Mouse (Mus musculus) E14TG2a.4 (cell line): ENCODE results near the gene Proser2.
A peak's percentile ranks its signal among the peaks of the same experiment; 100 is the strongest.

Experiments used
- H3K27me3 ChIP-seq: 2 replicates; pipeline ENCODE4 v1.6.1; 2014; ENCODE audit warnings: low read length, control low read depth; ENCODE audit not compliant: insufficient read depth
- H3K36me3 ChIP-seq: 2 replicates; pipeline ENCODE4 v1.6.1; 2014; ENCODE audit warnings: low read length, control low read depth; ENCODE audit not compliant: insufficient read depth
- H3K4me1 ChIP-seq: replicated peaks from 2 replicates; pipeline ENCODE4 v1.6.1; 2014; ENCODE audit warnings: low read depth, low read length, control low read depth
- H3K4me3 ChIP-seq: replicated peaks from 2 replicates; pipeline ENCODE4 v1.5.1; 2014; ENCODE audit warnings: mild to moderate bottlenecking, low read length
- H3K9me3 ChIP-seq: 2 replicates; pipeline ENCODE4 v1.6.1; 2014; ENCODE audit warnings: low read length, control low read depth
- CTCF ChIP-seq: conservative IDR thresholded peaks from 2 replicates; pipeline ENCODE4 v1.5.1; 2014; ENCODE audit warnings: low read length
- NANOG ChIP-seq: IDR thresholded peaks from 2 replicates; pipeline ENCODE4 v1.6.1; 2014; ENCODE audit warnings: borderline replicate concordance, low read length, mixed read lengths
- POU5F1 ChIP-seq: IDR thresholded peaks from 2 replicates; pipeline ENCODE4 v1.6.1; 2014; ENCODE audit warnings: low read length, borderline replicate concordance

The Proser2 gene

GRCm38 (mm10) chr2:6142915-6143654 is 13.1 kb upstream of the Proser2 start:
- H3K9me3 ChIP-seq = no peaks in the 10 kb centered on the region
- no peak for TF ChIP-seq POU5F1
- no peak for TF ChIP-seq NANOG
- H3K4me3 ChIP-seq = no peak overlapping the region
- peaks cover 9% of the 10 kb centered on the region; the same call in 1 of the 2 replicates for H3K4me1 ChIP-seq
- peaks cover 2% of the 10 kb centered on the region; the same call in 1 of the 2 replicates for H3K27me3 ChIP-seq
- H3K36me3 ChIP-seq = no peaks in the 10 kb centered on the region

- H3K9me3 ChIP-seq = no peaks in the 10 kb centered on the region
- no peak for TF ChIP-seq POU5F1
- TF ChIP-seq CTCF = no peak
- TF ChIP-seq NANOG = no peak
- peaks cover 9% of the 10 kb centered on the region; the same call in 1 of the 2 replicates for H3K4me1 ChIP-seq
- no peaks in the 10 kb centered on the region; the same call in 1 of the 2 replicates for H3K27me3 ChIP-seq
- no peaks in the 10 kb centered on the region for H3K36me3 ChIP-seq
- no peak overlapping the region for H3K4me3 ChIP-seq
Observed at GRCm38 (mm10) chr2:6140572-6141161, 10.7 kb upstream of the Proser2 start.

- Histone ChIP-seq H3K9me3 (peaks cover 7% of the 10 kb centered on the region), H3K36me3 (no peaks in the 10 kb centered on the region), H3K4me3 (peak overlapping the region; percentile 39), H3K27me3 (peaks cover 26% of the 10 kb centered on the region), H3K4me1 (peaks cover 16% of the 10 kb centered on the region)
- no peak for TF ChIP-seq NANOG
- TF ChIP-seq CTCF = no peak
- no peak for TF ChIP-seq POU5F1
Observed at GRCm38 (mm10) chr2:6133871-6134270, 3.9 kb upstream of the Proser2 start.

GRCm38 (mm10) chr2:6128881-6129280 is 1.1 kb downstream of the Proser2 start:
- H3K9me3 ChIP-seq = no peaks in the 10 kb centered on the region
- peaks cover 44% of the 10 kb centered on the region for H3K4me1 ChIP-seq
- peaks cover 51% of the 10 kb centered on the region for H3K27me3 ChIP-seq
- peak overlapping the region; percentile 89 for H3K4me3 ChIP-seq
- TF ChIP-seq POU5F1 (no peak), NANOG (no peak), CTCF (no peak)
- H3K36me3 ChIP-seq = no peaks in the 10 kb centered on the region

GRCm38 (mm10) chr2:6128136-6128805 is 1.7 kb downstream of the Proser2 start:
- Histone ChIP-seq H3K4me1 (peaks cover 44% of the 10 kb centered on the region), H3K4me3 (no peak overlapping the region), H3K9me3 (no peaks in the 10 kb centered on the region), H3K27me3 (peaks cover 46% of the 10 kb centered on the region), H3K36me3 (no peaks in the 10 kb centered on the region)
- TF ChIP-seq CTCF (no peak), POU5F1 (no peak), NANOG (no peak)

- Histone ChIP-seq H3K36me3 (no peaks in the 10 kb centered on the region), H3K27me3 (peaks cover 25% of the 10 kb centered on the region), H3K4me3 (no peak overlapping the region), H3K4me1 (peaks cover 49% of the 10 kb centered on the region), H3K9me3 (no peaks in the 10 kb centered on the region)
- TF ChIP-seq POU5F1 (no peak), CTCF (no peak), NANOG (no peak)
Observed at GRCm38 (mm10) chr2:6123046-6123445, 7.0 kb downstream of the Proser2 start.

- TF ChIP-seq NANOG (no peak), POU5F1 (no peak), CTCF (no peak)
- no peak overlapping the region for H3K4me3 ChIP-seq
- H3K27me3 ChIP-seq = peaks cover 11% of the 10 kb centered on the region; the same call in 1 of the 2 replicates
- H3K4me1 ChIP-seq = peaks cover 48% of the 10 kb centered on the region
- H3K9me3 ChIP-seq = no peaks in the 10 kb centered on the region
- no peaks in the 10 kb centered on the region for H3K36me3 ChIP-seq
Observed at GRCm38 (mm10) chr2:6121091-6121490, 8.9 kb downstream of the Proser2 start.

- H3K4me3 ChIP-seq = peak overlapping the region; percentile 68
- TF ChIP-seq NANOG (no peak), CTCF (no peak), POU5F1 (no peak)
- peaks cover 21% of the 10 kb centered on the region for H3K4me1 ChIP-seq
- 0 out of 2 replicates have a peak, but pooled peaks cover 9% of the 10 kb centered on the region for H3K27me3 ChIP-seq
- H3K9me3 ChIP-seq = no peaks in the 10 kb centered on the region
- no peaks in the 10 kb centered on the region for H3K36me3 ChIP-seq
Observed at GRCm38 (mm10) chr2:6118246-6118645, 11.8 kb downstream of the Proser2 start.
